ENCODE assay signal across 15 mouse cellular contexts in the genomic region with DNA sequence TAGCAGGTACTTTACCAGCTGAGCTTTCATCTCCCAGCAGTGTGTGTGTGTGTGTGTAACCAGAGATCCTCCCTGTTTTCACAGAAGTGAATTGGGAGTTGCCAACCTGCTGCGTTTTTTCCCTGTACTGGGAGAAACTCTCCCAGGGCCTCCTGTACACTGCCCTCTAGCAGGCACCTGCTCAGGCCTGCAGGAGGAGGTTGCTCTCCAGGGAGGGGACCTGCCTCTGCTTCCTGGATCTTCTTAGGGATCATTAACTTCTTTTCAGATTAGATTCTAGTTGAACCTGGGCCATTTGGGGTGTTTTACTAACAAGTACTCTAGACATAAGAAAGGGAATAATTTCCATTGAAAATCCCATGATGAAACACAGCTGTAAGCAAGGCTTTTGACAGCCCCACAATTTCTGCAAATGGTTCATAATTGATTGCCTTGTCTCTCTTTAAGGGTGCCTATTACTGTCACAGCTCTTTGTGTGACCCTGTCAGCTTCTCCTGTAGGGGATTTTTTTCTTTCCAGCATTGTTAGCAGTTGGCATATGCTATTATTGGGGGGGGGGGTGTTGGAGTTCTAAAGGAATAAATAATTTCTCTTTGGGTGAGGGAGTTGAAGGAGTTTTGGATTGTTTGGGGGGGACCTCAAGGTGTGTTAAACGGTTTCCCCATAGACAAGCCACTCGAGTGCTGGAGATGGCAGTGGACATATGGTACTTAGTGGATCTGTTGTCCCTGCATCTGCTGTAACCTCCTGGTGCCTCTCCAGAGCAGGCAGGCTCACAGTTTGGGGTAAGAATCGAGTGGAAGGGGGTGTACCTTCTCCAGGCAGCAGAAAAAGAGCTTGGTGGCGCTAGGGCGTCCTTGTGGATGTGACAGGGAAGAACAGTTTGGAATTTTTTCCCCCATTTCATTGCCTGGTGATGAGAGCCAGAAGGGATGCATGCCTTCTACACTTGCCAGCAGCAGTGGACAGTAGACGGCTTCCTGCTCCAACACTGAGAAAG. TPM values are rescaled to one million over a fixed set of nuclear protein-coding genes. Genes with fewer than 3 reads are reported as not detected.
A peak's percentile ranks its signal among the peaks of the same experiment; 100 is the strongest.
DNase-seq lines count a peak whose midpoint lies in the region; ATAC-seq lines count a peak whose summit lies in the region.
"Had no signal": no experiment of that assay in that cellular context is flagged by ENCODE, and none has a peak within 500 bp of the region (broad histone marks: within the 10 kb centered on the region; RNA-seq: fewer than 3 reads in every experiment).

No protein-coding gene starts in this region.

- DNase-seq in left cerebral cortex, adult 11 months (ENCODE audit: low spot score), result peak; percentile 55
- no peak for DNase-seq in left cerebral cortex, postnatal 10 days (ENCODE audit: extremely low spot score in 1 of 2, low spot score in 2 of 2)
- DNase-seq in cerebellum, adult 8-10 months, result peak; percentile 27
- DNase-seq in forebrain, embryonic 14.5 days (ENCODE audit: low spot score), result peak; percentile 81
- peak; percentile 52 to 66 for DNase-seq in left cerebral cortex, postnatal 36 days (ENCODE audit: low spot score in 2 of 2)
- DNase-seq in lung, postnatal 25 days (ENCODE audit: low spot score), result no peak
- no peak for DNase-seq in testis, postnatal 10 days (ENCODE audit: low spot score)
- no peak for DNase-seq in adrenal gland, adult (ENCODE audit: inconsistent age in 2 of 2, low spot score in 1 of 2)
- DNase-seq: adrenal gland, postnatal 10 days; gastrocnemius, postnatal 36 days had no signal

- peaks cover 5% of the 10 kb centered on the region; the same call in 1 of the 2 replicates for H3K36me3 ChIP-seq in forebrain, embryonic 14.5 days (ENCODE audit: control insufficient read depth, insufficient read depth, low read length)
- H3K36me3 ChIP-seq: hindbrain, embryonic 13.5 days had no signal

- H3K27ac ChIP-seq in forebrain, embryonic 14.5 days (ENCODE audit: low read depth, low read length), result peak overlapping the region; percentile 76
- H3K27ac ChIP-seq: embryonic facial prominence, embryonic 13.5 days; hindbrain, embryonic 13.5 days; limb, embryonic 15.5 days had no signal

- no peaks in the 10 kb centered on the region for H3K27me3 ChIP-seq in forebrain, embryonic 14.5 days (replicated peaks; ENCODE audit: control insufficient read depth, insufficient read depth, low read length)
- H3K27me3 ChIP-seq: embryonic facial prominence, embryonic 13.5 days; hindbrain, embryonic 13.5 days; limb, embryonic 15.5 days had no signal

- H3K4me1 ChIP-seq in forebrain, embryonic 14.5 days (ENCODE audit: control insufficient read depth, insufficient read depth, low read length), result peaks cover 7% of the 10 kb centered on the region
- H3K4me1 ChIP-seq: embryonic facial prominence, embryonic 13.5 days; hindbrain, embryonic 13.5 days; limb, embryonic 15.5 days; megakaryocyte, embryonic 14.5 days had no signal

- H3K9me3 ChIP-seq in forebrain, embryonic 14.5 days (replicated peaks; ENCODE audit: control insufficient read depth, low read length), result no peaks in the 10 kb centered on the region
- H3K9me3 ChIP-seq: embryonic facial prominence, embryonic 13.5 days; hindbrain, embryonic 13.5 days; limb, embryonic 15.5 days; megakaryocyte, embryonic 14.5 days had no signal

- peak; percentile 83 for ATAC-seq in forebrain, embryonic 14.5 days

- H3K4me3 ChIP-seq in forebrain, embryonic 14.5 days (ENCODE audit: low read depth, low read length), result no peak overlapping the region
- H3K4me3 ChIP-seq: embryonic facial prominence, embryonic 13.5 days; hindbrain, embryonic 13.5 days; limb, embryonic 15.5 days; megakaryocyte, embryonic 14.5 days had no signal

- H3K4me2 ChIP-seq in forebrain, embryonic 14.5 days (ENCODE audit: low read length), result peak overlapping the region; percentile 28
- H3K4me2 ChIP-seq: embryonic facial prominence, embryonic 13.5 days; hindbrain, embryonic 13.5 days; limb, embryonic 15.5 days had no signal

- intact Hi-C loops in left cerebral cortex, postnatal 10 days (cut with DNase I), result no loop called here
- intact Hi-C loops in left cerebral cortex, postnatal 36 days (cut with DNase I), result no loop called here

- WGBS in forebrain, embryonic 14.5 days, result 48% methylated on average over 7 of the region's 7 CpGs

- H3K9ac ChIP-seq in forebrain, embryonic 14.5 days (ENCODE audit: low read length), result 0 out of 2 replicates have a peak overlapping the region, but pooled peaks have one; percentile 0
- H3K9ac ChIP-seq: embryonic facial prominence, embryonic 13.5 days; hindbrain, embryonic 13.5 days; limb, embryonic 15.5 days had no signal

RNA-seq across cellular contexts. Expression of a gene that starts 50.5 kb away (rescaled TPM):
- 1 to 10 TPM; 1.3 to 2.5 TPM for total RNA-seq in left cerebral cortex, postnatal 10 days (2021)
- 0.84 and 0.94 TPM in 2 replicates for polyA plus RNA-seq in forebrain, embryonic 14.5 days (2014; fragmentation: Nextera tagmentation; extraction: Ambion mirVana)
- total RNA-seq in left cerebral cortex, postnatal 36 days (2021), result 1 to 10 TPM; 1.2 to 2.4 TPM
- total RNA-seq: adrenal gland, postnatal 10 days; gastrocnemius, postnatal 36 days had no signal
- polyA plus RNA-seq: neural tube, embryonic 14.5 days had no signal

Comparison
In these comparisons a context has a peak if more than half of its experiments do, and no peak if none do; other contexts are left out.
1. DNase-seq: peak in left cerebral cortex, adult 11 months (single experiment), cerebellum, adult 8-10 months (single experiment), forebrain, embryonic 14.5 days (single experiment) and left cerebral cortex, postnatal 36 days (2 of 2); none in left cerebral cortex, postnatal 10 days (0 of 2), lung, postnatal 25 days (single experiment), testis, postnatal 10 days (single experiment) and adrenal gland, adult (0 of 2).